Mouse (Mus musculus) thymus, adult 2 months (tissue): ENCODE measurements around the gene Prkcb.

Source experiments
- CTCF ChIP-seq: fragments of 200-500 bp; IDR thresholded peaks from 2 replicates; pipeline ENCODE4 v1.5.1; 2012; ENCODE audit warnings: mild to moderate bottlenecking, control low read depth, low read length, moderate library complexity, borderline replicate concordance; ENCODE audit not compliant: control insufficient read depth, poor library complexity, insufficient read depth; ENCODE audit errors: extremely low read depth
- POLR2A ChIP-seq: fragments of 200-500 bp; IDR thresholded peaks from 2 replicates; pipeline ENCODE4 v1.6.1; 2012; ENCODE audit warnings: mild to moderate bottlenecking, low read length, control low read depth, moderate library complexity; ENCODE audit not compliant: control insufficient read depth, poor library complexity, insufficient read depth; ENCODE audit errors: extremely low read depth

- TF ChIP-seq CTCF (no peak), POLR2A (no peak)
Measured at GRCm38 (mm10) chr7:122652523-122652922, 364.0 kb downstream of the Prkcb start.
